Mouse (Mus musculus) small intestine, adult 2 months (tissue): ENCODE measurements around the gene Pitx1.

Experiments used
- CTCF ChIP-seq: fragments of 200-500 bp; IDR thresholded peaks from 2 replicates; pipeline ENCODE4 v1.5.1; 2012; ENCODE audit warnings: low read depth, mild to moderate bottlenecking, control low read depth, inconsistent platforms, low read length, moderate library complexity, mixed read lengths; ENCODE audit not compliant: insufficient replicate concordance, insufficient read length; ENCODE audit errors: extremely low read depth
- POLR2A ChIP-seq: fragments of 200-500 bp; IDR thresholded peaks from 2 replicates; pipeline ENCODE4 v1.6.1; 2012; ENCODE audit warnings: low read depth, mild to moderate bottlenecking, control low read depth, inconsistent platforms, low read length, moderate library complexity

GRCm38 (mm10) chr13:55836786-55837780 is 1.1 kb upstream of the Pitx1 start:
- TF ChIP-seq CTCF (no peak), POLR2A (no peak)
